Mouse (Mus musculus) midbrain, embryonic 11.5 days (tissue): ENCODE measurements at regions not wholly inside any gene's neighbourhood (a gene's known extent, or its start where the extent isn't known, plus 50 kb on each side); places are given as distances from the start of the nearest gene placed in this dataset.

Experiments used
- ATAC-seq: fragments of 200-750 bp; cut with Nextera tagmentation; 2 replicates; pipeline ENCODE4 v1.8.0; 2017; ENCODE audit warnings: moderate TSS enrichment, moderate library complexity; ENCODE audit not compliant: low FRiP score
- DNase-seq: peaks from one replicate; pipeline ENCODE4 v3.0.0; 2015; ENCODE audit warnings: low spot score; ENCODE audit errors: missing footprints
- H3K27ac ChIP-seq: fragments of 300-500 bp; sonication (generic); 2 replicates; pipeline ENCODE4 v1.5.1; 2014; ENCODE audit warnings: low read depth, low read length
- H3K27me3 ChIP-seq: fragments of 300-500 bp; sonication (generic); 2 replicates; pipeline ENCODE4 v1.6.1; 2014; ENCODE audit warnings: mild to moderate bottlenecking, low read length, moderate library complexity, mixed read lengths; ENCODE audit not compliant: control insufficient read depth, insufficient read depth
- H3K36me3 ChIP-seq: fragments of 300-500 bp; sonication (generic); 2 replicates; pipeline ENCODE4 v1.6.1; 2014; ENCODE audit warnings: mild to moderate bottlenecking, low read length, moderate library complexity, mixed read lengths; ENCODE audit not compliant: control insufficient read depth, insufficient read depth
- H3K4me1 ChIP-seq: fragments of 300-500 bp; sonication (generic); 2 replicates; pipeline ENCODE4 v1.6.1; 2014; ENCODE audit warnings: low read length; ENCODE audit not compliant: control insufficient read depth, insufficient read depth
- H3K4me2 ChIP-seq: fragments of 300-500 bp; sonication (generic); 2 replicates; pipeline ENCODE4 v1.6.1; 2014; ENCODE audit warnings: mild to moderate bottlenecking, moderate library complexity
- H3K4me3 ChIP-seq: fragments of 300-500 bp; sonication (generic); 2 replicates; pipeline ENCODE4 v1.5.1; 2014; ENCODE audit warnings: low read depth, low read length
- H3K9ac ChIP-seq: fragments of 300-500 bp; sonication (generic); 2 replicates; pipeline ENCODE4 v1.6.1; 2014; ENCODE audit warnings: low read length
- H3K9me3 ChIP-seq: fragments of 300-500 bp; sonication (generic); 2 replicates; pipeline ENCODE4 v1.6.1; 2016; ENCODE audit warnings: low read length; ENCODE audit not compliant: control insufficient read depth
- WGBS: fragments of 180-500 bp; shearing (Covaris S2); extraction: QIAGEN DNeasy Blood & Tissue Kit; methylation state at CpG from one replicate; pipeline ENCODE4 v1.1.7; 2014; 5-methylcytosine and 5-hydroxymethylcytosine counted together

- peaks cover 5% of the 10 kb centered on the region; the same call in 1 of the 2 replicates for H3K4me1 ChIP-seq
- H3K36me3 ChIP-seq = no peaks in the 10 kb centered on the region
- DNase-seq (peak; percentile 90), ATAC-seq (peak; percentile 92)
- no peak overlapping the region for H3K4me2 ChIP-seq
- no peak overlapping the region for H3K9ac ChIP-seq
- no peak overlapping the region; the same call in 1 of the 2 replicates for H3K27ac ChIP-seq
- H3K9me3 ChIP-seq = no peaks in the 10 kb centered on the region
- H3K4me3 ChIP-seq = no peak overlapping the region
- WGBS = 66% methylated on average over 9 of the region's 9 CpGs
- no peaks in the 10 kb centered on the region for H3K27me3 ChIP-seq
Measured at GRCm38 (mm10) chr2:115119429-115120205, 461.9 kb upstream of the BC052040 start.

GRCm38 (mm10) chr2:115120206-115120503 lies 461.4 kb upstream of the BC052040 start:
- no peaks in the 10 kb centered on the region for H3K36me3 ChIP-seq
- H3K9me3 ChIP-seq = no peaks in the 10 kb centered on the region
- peak; percentile 87 for ATAC-seq
- H3K27me3 ChIP-seq = no peaks in the 10 kb centered on the region
- no peak overlapping the region for H3K4me2 ChIP-seq
- 28% methylated on average over 3 of the region's 3 CpGs for WGBS
- H3K4me1 ChIP-seq = peaks cover 5% of the 10 kb centered on the region; the same call in 1 of the 2 replicates
- no peak overlapping the region for H3K9ac ChIP-seq
- DNase-seq = no peak
- H3K4me3 ChIP-seq = no peak overlapping the region
- peak overlapping the region; percentile 4; the same call in 1 of the 2 replicates for H3K27ac ChIP-seq

- no peak for ATAC-seq
- WGBS = 90% methylated on average over 6 of the region's 6 CpGs
Measured at GRCm38 (mm10) chr2:115126625-115127369, 454.7 kb upstream of the BC052040 start.

DNA sequence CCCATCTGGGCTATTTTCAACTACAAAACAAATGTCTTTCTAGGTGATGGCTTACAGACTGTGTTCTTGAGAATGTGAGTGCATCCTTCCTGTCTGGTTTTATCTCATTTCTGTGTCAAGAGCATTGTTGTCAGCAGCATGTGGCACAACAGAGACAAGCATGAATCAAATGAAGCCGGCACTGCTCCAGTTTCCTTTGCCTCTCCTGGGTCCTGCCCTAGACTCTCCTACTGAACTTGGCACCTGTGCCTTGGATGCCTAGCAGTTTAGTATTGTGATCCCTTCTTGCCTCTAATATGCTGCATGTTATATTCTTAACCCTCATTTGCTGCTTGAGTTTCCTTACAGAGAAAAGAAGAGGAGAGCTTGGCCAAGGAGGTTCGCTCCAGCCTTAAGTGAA lies 449.8 kb upstream of the BC052040 start:
- Histone ChIP-seq H3K4me3 (no peak overlapping the region), H3K27ac (no peak overlapping the region), H3K27me3 (no peaks in the 10 kb centered on the region; the same call in 1 of the 2 replicates), H3K4me2 (no peak overlapping the region), H3K36me3 (no peaks in the 10 kb centered on the region), H3K9me3 (no peaks in the 10 kb centered on the region), H3K4me1 (peaks cover 11% of the 10 kb centered on the region; the same call in 1 of the 2 replicates), H3K9ac (no peak overlapping the region)
- 24% methylated on average over 2 of the region's 2 CpGs for WGBS
- DNase-seq (peak; percentile 79), ATAC-seq (peak; percentile 58)

More at GRCm38 (mm10) chr2:115126625-115127369, 454.7 kb upstream of the BC052040 start:
- H3K4me1 ChIP-seq = peaks cover 3% of the 10 kb centered on the region; the same call in 1 of the 2 replicates
- H3K4me2 ChIP-seq = no peak overlapping the region
- no peaks in the 10 kb centered on the region; the same call in 1 of the 2 replicates for H3K27me3 ChIP-seq
- no peak overlapping the region for H3K27ac ChIP-seq
- no peak overlapping the region for H3K4me3 ChIP-seq
- DNase-seq = peak; percentile 21
- H3K36me3 ChIP-seq = no peaks in the 10 kb centered on the region
- H3K9me3 ChIP-seq = no peaks in the 10 kb centered on the region
- no peak overlapping the region for H3K9ac ChIP-seq

DNA sequence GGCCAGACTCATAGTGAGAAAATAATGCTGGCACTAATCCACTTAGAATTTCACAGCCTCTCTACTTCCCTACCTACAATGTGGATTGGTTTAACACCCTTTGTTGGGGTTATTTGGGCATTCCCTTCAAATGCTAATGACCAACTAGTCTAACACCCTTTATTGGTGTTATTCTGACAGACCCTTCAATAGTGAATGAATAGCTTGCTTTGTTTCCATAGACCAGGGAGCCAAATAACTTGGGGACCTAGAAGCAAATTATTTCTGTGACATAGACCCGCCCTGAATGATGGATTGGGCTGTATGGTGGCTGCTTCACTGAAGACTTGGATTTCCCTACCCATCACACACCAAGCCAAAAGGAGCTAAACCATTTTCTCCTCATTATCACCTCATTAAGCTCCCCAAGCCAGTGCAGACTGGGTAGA lies 449.3 kb upstream of the BC052040 start:
- WGBS = 6% methylated on average over 1 of the region's 1 CpGs

GRCm38 (mm10) chr2:115141416-115141815 lies 440.1 kb upstream of the BC052040 start:
- Histone ChIP-seq H3K4me1 (no peaks in the 10 kb centered on the region), H3K4me2 (no peak overlapping the region), H3K9ac (no peak overlapping the region), H3K36me3 (no peaks in the 10 kb centered on the region), H3K4me3 (no peak overlapping the region), H3K9me3 (no peaks in the 10 kb centered on the region), H3K27me3 (no peaks in the 10 kb centered on the region), H3K27ac (no peak overlapping the region)
- DNase-seq (no peak), ATAC-seq (no peak)

More for the DNA sequence above, 449.3 kb upstream of the BC052040 start:
- no peak overlapping the region for H3K4me3 ChIP-seq
- no peak overlapping the region for H3K9ac ChIP-seq
- peaks cover 11% of the 10 kb centered on the region; the same call in 1 of the 2 replicates for H3K4me1 ChIP-seq
- H3K9me3 ChIP-seq = no peaks in the 10 kb centered on the region
- ATAC-seq (peak; percentile 86), DNase-seq (peak; percentile 85)
- H3K27ac ChIP-seq = no peak overlapping the region
- H3K36me3 ChIP-seq = no peaks in the 10 kb centered on the region
- no peaks in the 10 kb centered on the region; the same call in 1 of the 2 replicates for H3K27me3 ChIP-seq
- H3K4me2 ChIP-seq = no peak overlapping the region

GRCm38 (mm10) chr2:115172111-115172510 lies 409.4 kb upstream of the BC052040 start:
- no peaks in the 10 kb centered on the region for H3K36me3 ChIP-seq
- no peak for ATAC-seq

DNA sequence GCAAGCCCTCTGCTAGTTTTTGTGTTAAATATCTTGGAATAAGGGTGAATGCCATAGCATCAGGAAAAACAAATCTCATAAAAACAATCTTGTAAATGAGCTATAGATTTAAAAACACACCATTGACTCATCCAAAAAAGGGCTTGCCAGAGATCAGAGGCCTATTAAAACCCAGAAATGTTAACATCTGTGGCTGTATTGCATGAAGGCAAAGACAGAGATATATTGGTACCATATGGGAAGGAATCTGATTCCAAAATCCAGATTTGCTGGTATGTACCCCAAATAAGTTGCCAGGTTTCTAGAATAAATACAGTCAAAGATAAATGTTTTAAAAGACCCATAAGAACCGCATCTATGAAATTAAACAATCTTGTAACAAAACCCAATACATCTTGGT lies 404.4 kb upstream of the BC052040 start:
- Histone ChIP-seq H3K27me3 (no peaks in the 10 kb centered on the region), H3K36me3 (no peaks in the 10 kb centered on the region), H3K27ac (no peak overlapping the region), H3K4me2 (no peak overlapping the region), H3K4me3 (no peak overlapping the region), H3K9ac (no peak overlapping the region), H3K9me3 (no peaks in the 10 kb centered on the region), H3K4me1 (no peaks in the 10 kb centered on the region)
- WGBS = 90% methylated on average over 1 of the region's 1 CpGs
- no peak for ATAC-seq
- DNase-seq = no peak

More at GRCm38 (mm10) chr2:115172111-115172510, 409.4 kb upstream of the BC052040 start:
- H3K4me1 ChIP-seq = no peaks in the 10 kb centered on the region
- no peaks in the 10 kb centered on the region for H3K9me3 ChIP-seq
- H3K4me3 ChIP-seq = no peak overlapping the region
- no peak overlapping the region for H3K27ac ChIP-seq
- no peak for DNase-seq
- WGBS = 72% methylated on average over 5 of the region's 5 CpGs
- no peaks in the 10 kb centered on the region for H3K27me3 ChIP-seq
- no peak overlapping the region for H3K9ac ChIP-seq
- no peak overlapping the region for H3K4me2 ChIP-seq

GRCm38 (mm10) chr2:115177896-115178295 lies 403.6 kb upstream of the BC052040 start:
- Histone ChIP-seq H3K36me3 (no peaks in the 10 kb centered on the region), H3K4me3 (no peak overlapping the region), H3K27me3 (no peaks in the 10 kb centered on the region), H3K9ac (no peak overlapping the region), H3K4me2 (no peak overlapping the region), H3K27ac (no peak overlapping the region), H3K9me3 (no peaks in the 10 kb centered on the region), H3K4me1 (no peaks in the 10 kb centered on the region)
- 66% methylated on average over 1 of the region's 1 CpGs for WGBS
- DNase-seq (no peak), ATAC-seq (no peak)
